Mouse (Mus musculus) embryo, embryonic 11.5 days (tissue): ENCODE results near the gene Klk11.

Experiments used
- DNase-seq: peaks from one replicate; pipeline ENCODE4 v3.0.0-alpha.2; 2012; ENCODE audit warnings: low read depth, low spot score

Klk11 gene

GRCm38 (mm10) chr7:43796355-43796754, 22.0 kb downstream of the Klk11 start:
- DNase-seq = no peak

DNA sequence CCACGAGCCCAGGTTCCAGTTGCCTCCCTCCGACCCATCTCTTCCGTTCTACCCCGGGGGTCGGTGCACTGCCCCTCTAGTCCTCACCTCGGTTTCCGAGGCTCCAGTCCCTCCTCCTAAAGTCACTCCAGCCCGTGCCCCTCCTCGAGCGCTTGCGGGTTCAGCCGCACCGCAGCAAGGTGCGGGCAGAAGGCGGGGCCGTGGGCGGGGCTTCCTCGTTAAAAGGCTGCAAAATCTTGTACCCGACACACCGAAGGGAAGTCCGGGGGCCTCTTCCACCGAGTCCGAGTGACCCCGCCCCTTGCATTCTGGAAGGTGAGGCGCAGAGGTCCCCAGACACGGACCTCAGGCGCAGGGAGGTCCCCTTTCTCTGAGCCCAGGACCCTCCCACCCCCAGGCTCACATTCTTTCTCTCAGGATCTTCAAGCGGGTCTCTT, 22.9 kb downstream of the Klk11 start, which contains the start of gene Klk8:
Klk8 (plus strand) TSS at position 245 of the 437 bp plus-strand sequence.
- DNase-seq = no peak

DNA sequence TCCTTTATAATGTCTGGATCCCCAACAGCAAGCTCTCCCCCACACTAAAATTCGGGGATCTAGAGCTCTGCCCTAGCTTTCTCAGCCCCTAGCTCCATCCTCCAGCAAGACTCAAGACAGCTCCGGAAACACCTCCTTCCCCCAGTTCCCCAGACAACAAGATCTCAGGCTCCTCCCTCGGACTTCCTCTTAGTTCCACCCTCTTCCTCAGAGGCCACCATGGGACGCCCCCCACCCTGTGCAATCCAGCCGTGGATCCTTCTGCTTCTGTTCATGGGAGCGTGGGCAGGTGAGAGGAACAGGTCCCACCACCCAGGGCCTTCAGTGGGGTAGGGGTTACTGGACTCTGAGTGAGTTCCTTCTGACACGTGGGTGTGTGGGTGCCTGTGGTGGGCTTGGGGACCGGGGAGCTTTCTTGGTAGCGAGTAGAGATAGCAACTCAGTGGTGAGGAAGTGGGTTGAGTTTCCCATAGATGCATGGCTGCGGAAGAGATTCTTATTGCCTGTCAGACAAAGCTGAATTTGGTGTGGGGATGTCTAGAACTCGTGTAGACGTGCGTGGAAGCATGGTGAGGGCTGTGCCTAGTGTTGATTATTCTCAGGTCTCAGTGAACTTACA, 23.5 kb downstream of the Klk11 start:
- DNase-seq = no peak

GRCm38 (mm10) chr7:43799876-43800275, 25.5 kb downstream of the Klk11 start:
- no peak for DNase-seq

- DNase-seq = no peak
Observed at GRCm38 (mm10) chr7:43810994-43811393, 36.6 kb downstream of the Klk11 start, which contains the start of gene Klk7. Klk7 (plus strand) TSS chr7:43811294.

DNA sequence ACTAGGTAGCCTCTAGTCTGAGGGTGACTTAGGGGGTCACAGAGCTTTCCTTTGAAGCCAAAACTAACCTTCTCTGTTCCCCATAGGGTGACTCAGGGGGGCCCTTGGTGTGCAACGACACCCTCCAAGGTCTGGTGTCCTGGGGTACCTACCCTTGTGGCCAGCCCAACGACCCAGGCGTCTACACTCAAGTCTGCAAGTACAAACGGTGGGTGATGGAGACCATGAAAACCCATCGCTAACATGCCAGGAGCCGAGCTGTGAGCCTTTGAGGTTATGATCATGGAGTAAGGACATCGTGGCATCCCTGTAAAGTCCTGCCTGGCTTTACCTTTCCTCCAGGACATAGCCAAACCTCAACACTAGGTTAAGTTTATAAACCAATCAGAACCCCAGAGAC, 40.8 kb downstream of the Klk11 start:
- no peak for DNase-seq

DNA sequence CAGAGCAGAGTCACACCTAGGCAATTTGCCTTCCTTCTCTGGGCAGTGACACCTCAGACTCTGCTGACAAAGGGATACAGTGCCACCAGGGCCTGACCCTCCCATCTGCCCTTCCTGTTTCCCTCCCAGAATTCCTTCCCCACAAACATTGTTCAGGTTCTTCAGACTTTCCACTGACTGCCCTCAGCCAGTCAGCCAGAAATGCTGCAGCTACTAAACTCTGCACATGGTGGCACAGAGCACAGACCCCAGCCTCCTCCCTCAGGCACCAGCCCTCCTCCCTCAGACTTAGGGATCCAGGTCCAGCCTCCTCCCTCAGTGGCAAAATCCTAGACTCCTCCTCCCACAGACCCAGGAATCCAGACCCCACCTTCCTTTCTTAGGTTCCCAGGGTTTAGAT, 42.3 kb downstream of the Klk11 start:
- no peak for DNase-seq

GRCm38 (mm10) chr7:43821581-43821980, 47.2 kb downstream of the Klk11 start:
- DNase-seq = no peak

DNA sequence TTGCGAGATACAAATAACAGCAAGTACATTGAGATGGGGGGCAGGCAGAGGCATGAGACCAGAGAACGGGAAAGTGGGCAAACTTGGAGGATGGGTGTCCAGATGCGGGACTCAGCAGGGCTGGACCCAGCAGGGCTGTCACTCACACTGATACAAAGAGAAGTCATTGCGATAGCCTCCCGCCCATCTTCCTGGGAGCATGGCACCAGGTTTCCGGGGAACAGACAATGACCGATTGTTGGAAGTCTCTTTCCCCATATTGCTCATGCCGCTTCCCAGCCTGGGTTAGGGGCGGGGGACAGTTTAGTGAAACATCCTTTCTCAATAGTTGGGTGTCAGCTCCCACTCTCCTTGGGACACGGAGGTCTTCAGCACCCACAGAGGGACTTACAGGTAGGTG, 49.8 kb downstream of the Klk11 start, which contains the start of gene Klk6:
Klk6 (plus strand) TSS at position 301 of the 400 bp plus-strand sequence.
- DNase-seq = no peak

- DNase-seq = no peak
Observed at GRCm38 (mm10) chr7:43826056-43826455, 51.7 kb downstream of the Klk11 start.

DNA sequence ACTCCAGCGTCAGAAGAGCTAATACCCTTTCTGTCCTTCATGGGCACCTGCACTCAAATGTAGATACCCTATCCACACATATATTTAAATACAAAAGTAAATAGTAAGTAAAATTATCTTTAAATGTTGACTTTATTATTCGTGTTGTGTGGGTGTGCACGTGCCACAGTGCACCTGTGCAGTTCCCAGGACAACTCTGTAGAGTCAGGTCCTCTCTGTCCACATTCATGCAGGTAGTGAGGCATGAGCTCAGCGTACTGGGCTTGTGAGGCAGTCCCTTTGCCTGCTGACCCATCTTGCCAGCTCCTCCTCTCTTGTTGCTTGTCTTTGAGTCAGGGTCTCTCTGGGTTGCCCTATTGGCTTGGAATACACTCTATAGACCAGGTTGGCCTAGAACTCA, 53.3 kb downstream of the Klk11 start:
- no peak for DNase-seq
